Mouse (Mus musculus): ENCODE data around the gene Gm42906.

DNA sequence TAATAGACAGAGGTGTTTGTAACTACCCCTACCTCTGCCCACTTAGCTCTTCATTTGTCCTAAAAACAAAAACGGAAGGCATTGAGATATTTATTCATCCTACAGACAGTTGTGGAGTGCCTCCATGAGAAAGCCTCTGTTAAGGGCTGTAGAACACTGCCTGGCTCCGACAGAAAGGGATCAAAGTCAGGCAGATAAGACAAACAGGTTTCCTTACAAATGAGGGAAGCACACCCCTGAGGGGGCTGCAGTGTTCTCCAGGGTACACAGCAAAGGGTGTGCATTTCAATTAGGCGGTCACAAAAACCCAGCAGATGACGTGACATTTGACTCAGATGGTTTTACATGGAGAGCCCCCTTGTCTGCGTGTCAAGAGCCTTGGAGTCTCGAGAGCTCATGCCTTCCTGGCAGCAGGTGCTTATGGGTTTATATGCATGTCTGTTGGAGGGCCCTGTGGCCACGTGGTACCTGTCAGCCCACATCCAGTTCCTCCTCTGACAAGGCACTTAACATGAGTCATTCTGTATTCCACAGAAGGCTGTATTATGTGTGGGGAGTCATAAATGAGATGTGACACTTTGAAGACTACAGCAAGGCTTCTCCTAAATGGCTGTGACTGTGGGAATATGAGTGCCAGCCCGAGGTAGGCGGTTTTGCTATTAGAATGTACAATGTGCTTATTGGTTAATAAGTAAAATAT, 323.5 kb downstream of the Gm42906 start:
- TF ChIP-seq CTCF (IDR thresholded peaks at IDR 0.05; ENCODE audit: borderline replicate concordance, extremely low read depth, insufficient read depth, insufficient read length) (no peak), POLR2A (IDR thresholded peaks at IDR 0.05; ENCODE audit: borderline replicate concordance, extremely low read depth, insufficient read depth, insufficient read length, poor library complexity, severe bottlenecking) (no peak)

All from brain, embryonic 14.5 days (tissue).